15 mouse cellular contexts compared by ENCODE assay signal in genomic region chr5:4867849-4868562, GRCm38 (mm10).
DNase-seq lines count a peak whose midpoint lies in the region; ATAC-seq and TF ChIP-seq lines count a peak whose summit lies in the region.
"Had no signal": no experiment of that assay in that cellular context is flagged by ENCODE, and none has a peak within 500 bp of the region (broad histone marks: within the 10 kb centered on the region; RNA-seq: fewer than 3 reads in every experiment).

No protein-coding gene starts in this region.

- H3K9ac ChIP-seq in forebrain, embryonic 11.5 days (ENCODE audit: low read length), result no peak overlapping the region
- H3K9ac ChIP-seq in hindbrain, embryonic 16.5 days (ENCODE audit: low read depth, low read length), result no peak overlapping the region
- H3K9ac ChIP-seq: heart, embryonic 12.5 days; limb, embryonic 15.5 days had no signal

- no peak overlapping the region for H3K4me2 ChIP-seq in forebrain, embryonic 11.5 days (ENCODE audit: low read depth, low read length, severe bottlenecking)
- no peak overlapping the region for H3K4me2 ChIP-seq in hindbrain, embryonic 16.5 days (ENCODE audit: low read length)
- H3K4me2 ChIP-seq: heart, embryonic 12.5 days; limb, embryonic 15.5 days had no signal

- DNase-seq in kidney, adult 2 months, result peak; percentile 40
- no peak for DNase-seq in kidney, postnatal 10 days
- DNase-seq in Muller cell, postnatal 12 days (ENCODE audit: inconsistent ontology term), result peak; percentile 75
- DNase-seq in forebrain, embryonic 11.5 days (ENCODE audit: low spot score), result no peak
- DNase-seq in heart, postnatal 25 days (ENCODE audit: low spot score), result no peak
- DNase-seq in testis, postnatal 10 days (ENCODE audit: low spot score), result no peak
- no peak for DNase-seq in heart, adult 9 months (ENCODE audit: low spot score in 2 of 2)
- DNase-seq: adrenal gland, postnatal 36 days; gastrocnemius, postnatal 14 days; lung, adult 18-20 months had no signal

- intact Hi-C loops in heart, postnatal 25 days (cut with DNase I), result no loop called here

- TF ChIP-seq CTCF in kidney, adult 2 months (conservative IDR thresholded peaks at IDR 0.05; ENCODE audit: insufficient read depth, insufficient read length, low read depth, low read length), result no peak

- 49% methylated on average over 6 of the region's 6 CpGs for WGBS in kidney, adult 2 months
- WGBS in forebrain, embryonic 11.5 days, result 14% methylated on average over 6 of the region's 6 CpGs
- WGBS in hindbrain, embryonic 16.5 days, result 27% methylated on average over 6 of the region's 6 CpGs

- ATAC-seq in forebrain, embryonic 11.5 days (replicated peaks; ENCODE audit: low FRiP score), result peak; percentile 84
- peak; percentile 57 for ATAC-seq in hindbrain, embryonic 16.5 days

- no peak overlapping the region for H3K27ac ChIP-seq in kidney, adult 2 months (ENCODE audit: insufficient read depth, low read depth, low read length)
- H3K27ac ChIP-seq in forebrain, embryonic 11.5 days (ENCODE audit: low read depth, low read length), result peak overlapping the region; percentile 87
- H3K27ac ChIP-seq in hindbrain, embryonic 16.5 days (ENCODE audit: low read depth, low read length), result no peak overlapping the region
- H3K27ac ChIP-seq: limb, embryonic 15.5 days had no signal

- no peaks in the 10 kb centered on the region for H3K36me3 ChIP-seq in kidney, adult 2 months (ENCODE audit: control insufficient read depth, insufficient read depth, low read length)
- no peaks in the 10 kb centered on the region for H3K36me3 ChIP-seq in forebrain, embryonic 11.5 days (ENCODE audit: control insufficient read depth, insufficient read depth, low read length)
- H3K36me3 ChIP-seq in hindbrain, embryonic 16.5 days (ENCODE audit: control insufficient read depth, insufficient read depth, low read length), result no peaks in the 10 kb centered on the region
- H3K36me3 ChIP-seq: G1E; heart, embryonic 12.5 days; limb, embryonic 15.5 days had no signal

- H3K4me3 ChIP-seq in kidney, adult 2 months (ENCODE audit: insufficient read depth, low read depth, low read length), result no peak overlapping the region
- H3K4me3 ChIP-seq in forebrain, embryonic 11.5 days (ENCODE audit: low read depth, low read length), result no peak overlapping the region
- H3K4me3 ChIP-seq in hindbrain, embryonic 16.5 days (ENCODE audit: low read length), result no peak overlapping the region
- H3K4me3 ChIP-seq: erythroblast, embryonic 14.5 days; heart, embryonic 12.5 days; limb, embryonic 15.5 days had no signal

- H3K4me1 ChIP-seq in kidney, adult 2 months (ENCODE audit: control insufficient read depth, insufficient read depth, low read length), result no peaks in the 10 kb centered on the region; the same call in 1 of the 2 replicates
- peaks cover 23% of the 10 kb centered on the region for H3K4me1 ChIP-seq in forebrain, embryonic 11.5 days (replicated peaks; ENCODE audit: control insufficient read depth, insufficient read depth, low read length)
- H3K4me1 ChIP-seq in hindbrain, embryonic 16.5 days (ENCODE audit: control insufficient read depth, insufficient read depth, low read depth, low read length), result peaks cover 6% of the 10 kb centered on the region

- H3K27me3 ChIP-seq in kidney, adult 2 months (replicated peaks; ENCODE audit: control insufficient read depth, insufficient read depth, low read length), result no peaks in the 10 kb centered on the region
- H3K27me3 ChIP-seq in forebrain, embryonic 11.5 days (ENCODE audit: control insufficient read depth, insufficient read depth, low read length), result no peaks in the 10 kb centered on the region
- no peaks in the 10 kb centered on the region for H3K27me3 ChIP-seq in hindbrain, embryonic 16.5 days (replicated peaks; ENCODE audit: control insufficient read depth, insufficient read depth, low read length)
- H3K27me3 ChIP-seq: heart, embryonic 12.5 days; limb, embryonic 15.5 days had no signal

- no peak for TF ChIP-seq POLR2A in kidney, adult 2 months (IDR thresholded peaks at IDR 0.05; ENCODE audit: low read depth, low read length)

- no peaks in the 10 kb centered on the region for H3K9me3 ChIP-seq in forebrain, embryonic 11.5 days (ENCODE audit: control insufficient read depth, low read length)
- no peaks in the 10 kb centered on the region for H3K9me3 ChIP-seq in hindbrain, embryonic 16.5 days (ENCODE audit: control insufficient read depth, low read length)
- H3K9me3 ChIP-seq: G1E; heart, embryonic 12.5 days; limb, embryonic 15.5 days had no signal

Comparison
In these comparisons a context has a peak if more than half of its experiments do, and no peak if none do; other contexts are left out.
1. DNase-seq: peak in kidney, adult 2 months (single experiment) and Muller cell, postnatal 12 days (single experiment); none in kidney, postnatal 10 days (single experiment), forebrain, embryonic 11.5 days (single experiment), heart, postnatal 25 days (single experiment), testis, postnatal 10 days (single experiment) and heart, adult 9 months (0 of 2).